Mouse (Mus musculus) ES-E14 (cell line): ENCODE results near the gene Fgf12. TPM values are rescaled to one million over a fixed set of nuclear protein-coding genes. Genes with fewer than 3 reads are reported as not detected.

Source experiments
- DNase-seq: peaks from one replicate; pipeline ENCODE4 v3.0.0-alpha.2; 2013; ENCODE audit warnings: low read depth, low spot score
- H3K27ac ChIP-seq: 2 replicates; pipeline ENCODE4 v1.5.1; 2012; ENCODE audit warnings: low read depth, mild to moderate bottlenecking, low read length, moderate library complexity, mixed read lengths; ENCODE audit not compliant: poor library complexity, insufficient read depth, severe bottlenecking
- H3K36me3 ChIP-seq: 2 replicates; pipeline ENCODE4 v1.6.1; 2012; ENCODE audit warnings: mild to moderate bottlenecking, low read length, moderate library complexity, mixed read lengths; ENCODE audit not compliant: control insufficient read depth, poor library complexity, insufficient read depth, severe bottlenecking
- H3K4me1 ChIP-seq, 2 experiments: fragments of 150-350 bp in 1 of 2; sonication (generic) in 1 of 2; 2 replicates each; pipeline ENCODE4 v1.6.1; 2012; ENCODE audit warnings: low read length in 2 of 2, mild to moderate bottlenecking in 1 of 2, mixed read lengths in 1 of 2; ENCODE audit not compliant: control insufficient read depth in 2 of 2, insufficient read depth in 2 of 2, poor library complexity in 1 of 2
- H3K4me3 ChIP-seq, 2 experiments: fragments of 150-350 bp in 1 of 2; sonication (generic) in 1 of 2; 2 replicates each; pipeline ENCODE4 v1.5.1; 2012; ENCODE audit warnings: low read length in 2 of 2, low read depth in 1 of 2, mild to moderate bottlenecking in 1 of 2, mixed read lengths in 1 of 2; ENCODE audit not compliant: insufficient read depth in 1 of 2, poor library complexity in 1 of 2, severe bottlenecking in 1 of 2
- H3K9ac ChIP-seq: 2 replicates; pipeline ENCODE4 v1.6.1; 2012; ENCODE audit warnings: low read depth, mild to moderate bottlenecking, low read length, mixed read lengths; ENCODE audit not compliant: poor library complexity, insufficient read depth, severe bottlenecking
- H3K9me3 ChIP-seq: fragments of 150-350 bp; sonication (generic); 2 replicates; pipeline ENCODE4 v1.6.1; 2012; ENCODE audit warnings: low read depth, mild to moderate bottlenecking, low read length; ENCODE audit not compliant: control insufficient read depth, insufficient read depth
- CHD2 ChIP-seq: IDR thresholded peaks from 2 replicates; pipeline ENCODE4 v1.6.1; 2014; ENCODE audit warnings: mild to moderate bottlenecking, low read depth, low read length, inconsistent platforms
- HCFC1 ChIP-seq: IDR thresholded peaks from 2 replicates; pipeline ENCODE4 v1.6.1; 2012; ENCODE audit warnings: low read length, inconsistent platforms, borderline replicate concordance; ENCODE audit not compliant: insufficient read depth
- MAFK ChIP-seq: IDR thresholded peaks from 2 replicates; pipeline ENCODE4 v1.6.1; 2014; ENCODE audit warnings: mild to moderate bottlenecking, low read depth, low read length, inconsistent platforms; ENCODE audit not compliant: insufficient read depth
- ZC3H11A ChIP-seq: IDR thresholded peaks from 2 replicates; pipeline ENCODE4 v1.6.1; 2012; ENCODE audit warnings: low read depth, mild to moderate bottlenecking, inconsistent platforms, low read length, borderline replicate concordance
- ZNF384 ChIP-seq: IDR thresholded peaks from 2 replicates; pipeline ENCODE4 v1.6.1; 2012; ENCODE audit warnings: low read depth, low read length, inconsistent platforms
- in situ Hi-C, 2 experiments: fragments of 600-800 bp; cut with MboI; formaldehyde crosslinking; loops; one replicate each; pipeline ENCODE4 v1.15.1; 2025; ENCODE audit warnings: low sequenced_read_pairs in 2 of 2, inconsistent platforms in 1 of 2; ENCODE audit not compliant: unreplicated experiment in 2 of 2
- total RNA-seq: library from RNA; depleted of rRNA; stranded (reverse); fragments of 300-350 nt; gene quantifications from 2 replicates; pipeline ENCODE4 v1.2.3, GENCODE M21; 2012

Gene Fgf12
- total RNA-seq, 1 experiment = not detected

DNA sequence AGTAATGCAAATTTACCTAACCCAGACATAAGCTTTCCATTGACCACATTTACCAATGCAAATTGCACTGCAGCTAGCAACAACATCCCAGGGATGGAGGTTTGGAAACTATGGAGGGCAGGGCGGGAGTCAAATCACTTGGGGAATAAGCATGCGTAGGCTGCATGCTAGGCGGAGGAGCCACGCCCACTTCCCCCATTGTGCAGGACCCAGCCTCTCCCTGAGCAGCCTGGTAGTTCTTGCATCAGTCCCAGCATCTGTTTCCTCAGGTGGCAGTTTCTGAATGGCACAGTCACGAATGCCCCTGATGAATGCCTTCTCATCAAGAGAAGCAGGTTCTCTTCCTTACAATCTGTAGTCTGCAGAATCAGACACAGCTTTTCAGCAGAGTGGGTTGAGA lies 241.5 kb downstream of the Fgf12 start:
- Histone ChIP-seq H3K9ac (no peak overlapping the region), H3K36me3 (no peaks in the 10 kb centered on the region), H3K9me3 (no peaks in the 10 kb centered on the region), H3K27ac (no peak overlapping the region), H3K4me3 (no peak overlapping the region), H3K4me1 (peaks cover 3 to 4% of the 10 kb centered on the region in 2 experiments; a peak in 2 of 4 replicates)
- DNase-seq = peak; percentile 21
- in situ Hi-C loops = no loop called here
- TF ChIP-seq HCFC1 = no peak
- no peak for TF ChIP-seq ZNF384
- TF ChIP-seq MAFK = no peak
- no peak for TF ChIP-seq ZC3H11A
- TF ChIP-seq CHD2 = no peak

DNA sequence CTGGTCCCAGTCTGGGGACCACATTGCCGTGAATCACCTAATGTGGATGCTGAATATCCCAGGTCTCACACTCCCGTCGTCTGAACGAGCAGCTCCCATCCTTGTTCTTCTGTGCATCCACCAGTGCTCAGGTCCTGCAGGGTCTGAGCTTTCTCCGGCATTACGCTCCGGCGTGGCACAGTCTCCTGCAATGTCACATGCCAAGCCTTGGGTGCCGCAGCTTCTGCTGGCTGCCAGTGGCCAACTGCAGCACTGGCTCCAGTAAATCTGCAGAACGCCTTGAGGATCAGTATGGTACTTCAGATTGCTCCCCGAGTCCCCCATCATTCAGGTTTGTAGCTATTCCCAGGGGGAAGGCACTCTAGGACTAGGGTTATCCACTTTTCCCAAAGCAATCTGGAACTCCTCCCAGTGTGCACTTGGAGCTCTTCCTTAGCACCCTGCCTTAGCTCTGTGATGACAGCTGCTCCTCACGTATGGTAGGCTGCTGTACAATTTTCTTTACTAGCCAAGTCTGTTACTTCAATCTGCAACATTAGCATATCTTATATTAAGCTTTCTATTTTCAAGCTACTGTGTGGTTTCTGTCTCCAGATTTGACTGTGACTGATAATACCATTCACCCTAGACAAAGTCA lies 254.8 kb downstream of the Fgf12 start:
- no peak for DNase-seq
- TF ChIP-seq MAFK (no peak), ZNF384 (no peak), CHD2 (no peak), ZC3H11A (no peak), HCFC1 (no peak)
- H3K4me3 ChIP-seq = no peak overlapping the region
- no peak overlapping the region for H3K27ac ChIP-seq
- no peaks in the 10 kb centered on the region for H3K9me3 ChIP-seq
- no peaks in the 10 kb centered on the region for H3K36me3 ChIP-seq
- no peak overlapping the region for H3K9ac ChIP-seq
- no peaks in the 10 kb centered on the region for H3K4me1 ChIP-seq
- in situ Hi-C loops = loop anchor here (25.0 kb wide), 1 partner anchor 1036 kb away; no protein-coding TSS in a partner anchor

DNA sequence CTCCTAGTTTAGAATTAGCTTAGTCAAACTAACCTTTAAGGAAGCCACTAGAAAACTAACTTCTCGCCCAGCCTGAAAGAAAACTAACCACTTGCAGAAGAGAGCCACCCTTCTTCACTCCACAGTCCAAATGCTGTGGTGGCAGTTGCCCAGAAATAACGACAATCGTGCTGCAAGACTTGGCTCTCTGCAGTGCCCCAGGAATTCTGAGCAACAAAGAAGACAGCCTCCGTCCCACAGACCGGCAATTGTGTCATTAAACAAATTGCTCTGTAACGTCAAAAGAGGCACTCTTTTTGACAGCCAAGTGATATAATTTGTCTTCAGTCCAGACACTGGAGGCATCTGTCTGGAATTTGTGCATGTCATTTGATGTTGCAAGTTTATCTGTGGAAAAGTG lies 261.2 kb downstream of the Fgf12 start:
- Histone ChIP-seq H3K4me3 (no peak overlapping the region), H3K9me3 (no peaks in the 10 kb centered on the region), H3K27ac (no peak overlapping the region), H3K36me3 (no peaks in the 10 kb centered on the region), H3K9ac (no peak overlapping the region), H3K4me1 (no peaks in the 10 kb centered on the region)
- no peak for TF ChIP-seq HCFC1
- TF ChIP-seq CHD2 = no peak
- no peak for TF ChIP-seq ZC3H11A
- no peak for TF ChIP-seq ZNF384
- no peak for TF ChIP-seq MAFK
- in situ Hi-C loops = loop anchor here (25.0 kb wide), 1 partner anchor 1029 kb away; no protein-coding TSS in a partner anchor
- DNase-seq = no peak

DNA sequence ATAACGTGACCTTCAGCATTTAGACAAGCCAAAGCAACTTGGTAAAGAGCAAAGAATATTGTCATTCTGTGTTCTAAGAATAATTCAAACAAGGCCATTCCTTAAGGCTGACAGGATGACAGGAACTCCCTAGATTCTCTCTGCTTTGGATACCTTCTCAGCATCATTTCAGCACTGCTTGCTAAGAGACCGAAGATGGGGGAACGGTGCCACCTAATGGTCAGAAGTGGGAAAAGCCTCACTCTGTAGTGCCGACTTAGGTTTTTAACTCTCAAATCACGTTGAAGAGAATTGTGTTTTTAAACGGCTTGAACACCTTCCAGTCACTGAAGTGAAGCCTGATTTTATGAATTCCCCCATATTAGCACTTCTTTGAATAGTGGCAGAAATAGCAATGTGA lies 262.4 kb downstream of the Fgf12 start:
- TF ChIP-seq MAFK (no peak), ZC3H11A (peak; percentile 50; the same call in 1 of the 2 replicates)
- Histone ChIP-seq H3K9ac (no peak overlapping the region), H3K4me1 (no peaks in the 10 kb centered on the region), H3K4me3 (no peak overlapping the region), H3K27ac (no peak overlapping the region), H3K9me3 (no peaks in the 10 kb centered on the region), H3K36me3 (no peaks in the 10 kb centered on the region)
- in situ Hi-C loops = loop anchor here (25.0 kb wide), 1 partner anchor 1028 kb away; no protein-coding TSS in a partner anchor
- DNase-seq = peak; percentile 41

DNA sequence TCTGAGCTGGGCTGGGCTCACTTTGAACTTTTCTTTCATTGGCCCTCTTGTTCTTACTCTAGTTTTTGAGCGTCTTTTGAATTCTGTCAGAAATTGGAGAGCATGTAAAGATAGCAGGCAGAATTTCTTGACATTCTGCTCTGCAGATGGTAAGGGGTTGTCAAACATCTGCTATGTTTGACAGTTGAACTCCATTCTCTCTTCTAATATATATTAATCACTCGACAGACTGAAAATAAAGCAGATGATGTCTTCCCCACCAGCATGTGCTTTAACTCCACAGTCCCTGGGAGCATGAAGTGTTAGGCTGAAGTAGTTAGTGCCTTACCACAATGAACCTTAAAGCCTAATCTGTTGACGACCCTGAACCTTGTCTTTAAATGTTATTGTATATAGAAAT lies 267.9 kb downstream of the Fgf12 start:
- Histone ChIP-seq H3K27ac (no peak overlapping the region), H3K9me3 (no peaks in the 10 kb centered on the region), H3K4me1 (no peaks in the 10 kb centered on the region), H3K9ac (no peak overlapping the region), H3K36me3 (no peaks in the 10 kb centered on the region), H3K4me3 (no peak overlapping the region)
- TF ChIP-seq ZC3H11A = no peak
- no peak for TF ChIP-seq ZNF384
- no peak for TF ChIP-seq HCFC1
- no peak for TF ChIP-seq CHD2
- TF ChIP-seq MAFK = no peak
- DNase-seq = no peak
- in situ Hi-C loops = loop anchor here (25.0 kb wide), 1 partner anchor 1023 kb away; no protein-coding TSS in a partner anchor
